12 mouse cellular contexts compared by ENCODE assay signal in genomic region chr19:16580501-16580900, GRCm38 (mm10).
"Had no signal": no experiment of that assay in that cellular context is flagged by ENCODE, and none has a peak within 500 bp of the region (broad histone marks: within the 10 kb centered on the region; RNA-seq: fewer than 3 reads in every experiment).

No protein-coding gene starts in this region.

- DNase-seq: gastrocnemius, postnatal 14 days; gastrocnemius, postnatal 36 days; heart, adult 18-20 months; heart, postnatal 14 days; heart, postnatal 36 days; kidney, adult 11 months; kidney, adult 9 months; kidney, postnatal 14 days; kidney, postnatal 36 days; layer of hippocampus, adult 9-11 months; layer of hippocampus, postnatal 36 days; left cerebral cortex, postnatal 4 days had no signal
